Mouse (Mus musculus) induced T-regulatory cell, adult 2 months (primary cell): Measurements from ENCODE around the gene Eri2.
A peak's percentile ranks its signal among the peaks of the same experiment; 100 is the strongest.

Source experiments
- DNase-seq: peaks from one replicate; pipeline ENCODE4 v3.0.0-alpha.2; 2012; ENCODE audit warnings: low read depth

The Eri2 gene

GRCm38 (mm10) chr7:119793586-119794250 is at the start of gene Eri2, which contains the start of gene Rexo5:
Gene Eri2, minus strand, starts transcription at chr7:119794058.
Gene Rexo5, plus strand, starts transcription at chr7:119794006.
- DNase-seq: peak; percentile 94

GRCm38 (mm10) chr7:119841820-119842449 is 48.1 kb upstream of the Eri2 start:
- DNase-seq: peak; percentile 66

GRCm38 (mm10) chr7:119835996-119836777 is 42.3 kb upstream of the Eri2 start:
- peak; percentile 94 for DNase-seq

GRCm38 (mm10) chr7:119835371-119835770 is 41.5 kb upstream of the Eri2 start:
- peak; percentile 57 for DNase-seq

DNA sequence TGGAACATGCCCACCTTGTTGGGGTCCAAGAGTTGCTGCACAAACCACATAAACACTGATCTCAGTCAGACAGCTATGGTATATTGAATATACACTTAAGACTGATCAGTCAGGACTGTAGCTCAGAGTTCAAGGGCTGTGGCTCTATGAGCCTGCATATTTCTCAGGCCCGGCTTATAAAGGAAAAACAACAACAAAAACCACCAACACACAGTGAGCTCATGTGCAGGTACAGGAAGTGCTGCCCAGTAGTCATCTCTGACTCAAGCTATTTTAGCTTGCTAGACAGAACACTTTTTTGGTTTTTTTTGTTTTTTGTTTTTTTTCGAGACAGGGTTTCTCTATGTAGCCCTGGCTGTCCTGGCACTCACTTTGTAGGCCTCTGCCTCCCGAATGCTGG is 14.9 kb upstream of the Eri2 start:
- peak; percentile 52 for DNase-seq

DNA sequence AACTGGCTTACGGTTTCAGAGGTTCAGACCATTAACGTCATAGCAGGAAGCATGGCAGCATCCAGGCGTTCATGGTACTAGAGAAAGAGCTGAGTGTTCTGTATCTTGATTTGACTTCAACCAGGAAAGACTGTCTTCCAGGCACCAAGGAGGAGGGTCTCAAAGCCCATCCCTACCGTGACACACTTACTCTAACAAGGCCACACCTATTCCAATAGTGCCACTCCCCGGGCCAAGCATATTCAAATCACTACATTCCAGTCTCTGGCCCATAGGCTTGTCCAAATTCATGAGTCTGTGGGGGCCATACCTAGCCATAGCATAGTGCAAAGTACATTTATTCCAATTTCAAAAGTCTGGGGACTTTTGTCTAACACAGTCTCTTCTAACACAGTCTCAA is 13.5 kb upstream of the Eri2 start:
- no peak for DNase-seq

DNA sequence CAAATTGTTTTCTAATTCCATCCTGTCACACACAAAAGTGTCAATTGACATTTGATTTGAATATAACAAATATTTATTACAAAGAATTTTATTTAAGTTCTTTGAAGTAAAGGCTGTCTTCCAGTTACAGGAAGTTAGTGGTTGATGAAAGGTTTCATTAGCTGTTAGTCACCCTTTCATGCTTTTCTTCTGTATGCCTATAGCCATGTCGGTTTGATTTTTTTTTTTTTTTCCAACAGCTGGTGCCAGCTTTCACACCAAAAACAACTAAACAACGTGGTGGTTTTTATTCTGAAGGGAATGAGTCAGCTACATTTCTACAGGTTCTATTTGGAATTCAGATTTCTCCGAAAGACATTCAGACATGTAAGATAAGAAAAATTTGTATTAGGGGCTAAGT is 7.1 kb upstream of the Eri2 start:
- DNase-seq: peak; percentile 46

DNA sequence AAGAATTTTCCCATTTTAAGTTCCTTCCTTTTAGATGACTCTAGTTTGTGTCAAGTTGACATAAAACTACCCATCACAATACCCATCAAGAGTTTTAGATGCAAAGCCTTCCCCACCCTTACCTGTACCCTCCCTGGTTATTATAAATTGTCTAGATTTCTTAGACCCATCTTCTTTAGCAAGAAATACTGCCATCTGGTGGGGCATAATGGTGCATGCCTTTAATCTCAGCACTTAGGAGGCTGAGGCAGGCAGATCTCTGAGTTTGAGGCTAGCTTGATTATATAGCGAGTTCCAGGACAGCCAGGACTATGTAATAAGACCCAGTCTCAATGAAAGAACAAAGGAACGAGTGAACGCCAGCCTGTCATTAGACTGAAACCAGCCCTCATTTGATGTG is 6.6 kb upstream of the Eri2 start:
- peak; percentile 52 for DNase-seq

DNA sequence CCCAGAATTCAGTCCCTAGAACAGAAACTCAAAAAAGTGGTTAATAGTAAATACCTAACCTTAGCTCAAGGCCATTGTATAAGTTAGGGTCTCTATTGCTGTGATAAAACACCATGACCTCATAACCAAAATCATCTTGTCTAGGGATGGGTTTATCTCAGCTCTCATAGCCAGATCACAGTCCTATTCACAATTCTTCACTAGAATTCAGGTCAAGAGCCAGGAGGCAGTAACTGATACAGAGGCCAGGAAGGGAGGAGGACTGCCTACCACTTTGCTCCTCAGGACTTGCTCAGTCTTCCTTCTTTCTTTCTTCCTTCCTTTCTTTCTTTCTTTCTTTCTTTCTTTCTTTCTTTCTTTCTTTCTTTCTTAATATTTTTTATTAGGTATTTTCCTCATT is 1.5 kb upstream of the Eri2 start:
- DNase-seq: peak; percentile 22

GRCm38 (mm10) chr7:119794251-119794638 is 387 bp upstream of the Eri2 start:
- DNase-seq: no peak

DNA sequence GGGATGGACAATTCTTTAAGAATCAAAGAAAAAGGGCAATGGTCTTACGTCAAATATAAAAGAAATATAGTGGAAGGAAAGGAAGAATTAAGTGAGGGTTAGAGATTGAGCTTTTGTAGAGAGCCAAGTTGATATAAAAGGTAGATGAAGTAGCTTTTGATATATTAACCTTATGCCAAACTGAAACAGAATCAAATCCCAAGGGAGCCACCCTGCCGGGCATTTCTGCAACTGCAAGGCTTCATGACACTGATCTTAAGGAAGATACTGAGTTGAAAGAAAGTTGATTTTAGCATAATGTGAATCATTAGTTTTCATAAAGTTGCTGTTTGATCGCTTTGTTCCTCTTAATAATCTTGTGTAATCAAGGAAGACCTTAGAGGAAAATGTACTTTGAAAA is 4.8 kb downstream of the Eri2 start:
- DNase-seq: no peak

GRCm38 (mm10) chr7:119784908-119785307 is 8.9 kb downstream of the Eri2 start:
- DNase-seq: no peak

DNA sequence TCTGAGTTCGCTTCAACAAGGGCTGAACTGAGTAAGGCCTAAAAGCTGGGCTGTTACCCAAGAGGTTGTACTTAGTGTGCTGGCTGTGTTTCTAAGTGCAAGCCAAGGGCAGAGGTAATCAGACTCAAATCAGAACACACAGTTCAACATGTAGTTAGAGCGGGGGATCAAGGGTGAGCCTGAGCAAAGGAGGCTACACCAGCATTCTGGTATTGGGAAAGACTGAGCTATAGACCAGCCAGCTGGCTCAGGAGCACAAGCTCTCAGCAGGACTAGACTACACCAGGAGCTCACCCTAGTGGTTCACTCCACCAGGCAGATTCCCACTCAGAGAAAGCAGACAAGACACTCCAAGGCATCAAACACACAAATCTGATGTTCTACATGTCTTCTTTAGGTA is 10.4 kb downstream of the Eri2 start:
- no peak for DNase-seq

DNA sequence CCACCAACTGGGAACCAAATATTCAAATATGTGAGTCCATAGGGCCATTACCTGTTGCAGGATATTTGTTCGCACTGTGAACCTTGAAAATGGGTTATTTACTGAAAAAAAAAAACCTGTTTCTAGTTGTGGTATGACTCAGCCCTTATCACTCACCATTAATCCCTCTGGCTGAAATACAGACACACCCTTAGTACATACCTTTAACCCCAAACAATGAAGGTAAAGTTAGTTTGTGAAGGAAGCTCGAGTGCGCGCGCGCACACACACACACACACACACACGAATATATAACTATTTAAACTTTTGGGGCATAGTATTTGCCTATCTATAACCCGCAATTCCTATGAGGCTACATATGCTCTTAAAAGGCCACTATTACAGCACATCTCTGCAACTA is 24.0 kb downstream of the Eri2 start:
- no peak for DNase-seq

DNA sequence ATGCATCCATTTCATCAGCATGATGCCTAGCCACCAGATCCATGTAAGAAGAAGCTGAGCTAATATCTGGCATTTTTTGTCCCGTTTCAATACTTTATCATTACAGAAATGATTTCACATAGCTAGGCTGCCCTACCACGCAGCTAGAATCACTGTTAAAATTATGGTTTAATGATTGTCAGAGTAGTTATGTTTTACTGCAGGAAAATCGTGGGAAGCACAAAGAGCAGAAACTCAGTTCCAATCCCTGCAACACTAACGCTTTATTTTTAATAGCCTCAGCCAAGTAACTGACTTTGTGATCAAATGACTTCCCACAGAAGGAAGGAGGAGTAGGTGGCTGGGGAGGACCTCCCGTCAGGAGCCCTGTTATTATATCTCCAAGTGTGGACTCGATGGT is 26.9 kb downstream of the Eri2 start:
- no peak for DNase-seq

DNA sequence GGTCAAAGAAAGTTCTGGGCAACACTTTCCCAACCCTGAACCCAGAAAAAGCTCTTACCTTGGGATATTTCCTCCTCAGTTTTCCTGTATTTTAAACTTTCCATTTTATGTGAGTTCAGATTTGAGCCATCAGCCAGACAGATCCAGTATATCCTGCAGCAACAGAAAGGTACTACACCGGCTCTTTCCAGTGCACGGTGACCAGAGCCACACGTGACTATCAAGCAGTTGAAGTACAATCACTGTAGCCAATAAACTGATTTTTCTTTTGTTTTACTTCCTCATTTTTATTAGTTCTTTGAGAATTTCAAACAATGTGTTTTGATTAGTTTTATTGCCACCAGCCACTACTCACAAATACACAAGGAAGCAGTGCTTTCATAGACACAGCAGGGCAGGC is 29.5 kb downstream of the Eri2 start:
- DNase-seq: no peak

DNA sequence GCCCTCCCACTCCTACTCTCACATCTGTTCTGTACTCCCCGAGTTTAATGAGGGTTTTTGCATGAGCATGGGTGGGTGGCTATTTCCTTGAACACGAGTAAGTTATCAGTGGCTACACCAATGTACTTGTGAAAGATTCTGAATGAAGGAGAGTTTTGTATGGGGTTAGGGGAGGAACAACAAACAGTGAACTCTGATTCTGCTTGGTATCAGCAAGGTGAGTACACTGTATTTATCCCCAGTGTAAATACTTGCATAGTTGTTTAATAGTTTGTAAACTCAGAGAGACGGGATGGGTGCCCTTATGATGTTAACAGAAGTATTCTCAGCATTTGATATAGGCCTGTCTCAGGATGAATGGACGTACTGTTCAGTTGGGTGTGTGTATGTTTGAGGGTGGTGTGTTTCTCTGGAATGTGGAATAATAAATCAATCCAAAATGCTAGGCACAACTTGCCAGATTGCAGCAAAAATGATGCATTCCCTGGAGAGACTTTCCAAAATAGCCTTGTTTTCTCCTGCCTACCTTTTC is 31.6 kb downstream of the Eri2 start:
- DNase-seq: no peak

DNA sequence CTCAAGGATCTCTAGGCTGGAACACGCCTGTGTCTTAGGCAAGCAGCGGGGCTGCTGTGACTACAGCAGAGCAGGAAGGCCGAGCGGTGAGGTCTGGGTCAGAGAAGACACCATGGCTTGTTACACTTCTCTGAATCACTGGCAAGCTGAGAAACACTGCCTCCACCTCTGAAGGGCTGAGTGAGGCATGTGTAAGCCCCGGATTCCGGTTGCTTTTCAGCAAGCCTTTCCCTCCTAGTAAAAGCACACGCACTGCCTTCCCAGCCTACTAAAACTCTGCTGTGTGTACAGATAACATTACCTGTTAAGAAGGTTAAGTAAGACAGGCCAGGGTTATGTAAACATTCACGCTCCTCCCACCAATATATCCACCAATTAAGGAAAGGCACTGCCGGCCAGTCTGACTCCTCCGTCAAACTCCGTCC is 33.3 kb downstream of the Eri2 start, which contains the start of gene Acsm3:
TSS of gene Acsm3 (plus strand) at position 397 of the 425 bp plus-strand sequence.
- no peak for DNase-seq

- DNase-seq: no peak
These were observed 40.2 kb downstream of the Eri2 start for GRCm38 (mm10) chr7:119753696-119754095.

GRCm38 (mm10) chr7:119749942-119750341 is 43.9 kb downstream of the Eri2 start:
- no peak for DNase-seq

GRCm38 (mm10) chr7:119748761-119749160 is 45.1 kb downstream of the Eri2 start:
- DNase-seq: no peak

- no peak for DNase-seq
These were observed 48.0 kb downstream of the Eri2 start for GRCm38 (mm10) chr7:119745869-119746268.

GRCm38 (mm10) chr7:119744321-119744720 is 49.5 kb downstream of the Eri2 start:
- DNase-seq: peak; percentile 34
